Mouse (Mus musculus) mouse trophoblast stem cell (cell line): ENCODE data around the gene Pard3.

Source experiments
- in situ Hi-C, 2 experiments: fragments of 300-500 bp; cut with MseI, MboI; formaldehyde crosslinking; loops; 2 replicates in 1 of 2; 3 replicates in 1 of 2; pipeline ENCODE4 v1.15.1; 2025

Pard3 gene

DNA sequence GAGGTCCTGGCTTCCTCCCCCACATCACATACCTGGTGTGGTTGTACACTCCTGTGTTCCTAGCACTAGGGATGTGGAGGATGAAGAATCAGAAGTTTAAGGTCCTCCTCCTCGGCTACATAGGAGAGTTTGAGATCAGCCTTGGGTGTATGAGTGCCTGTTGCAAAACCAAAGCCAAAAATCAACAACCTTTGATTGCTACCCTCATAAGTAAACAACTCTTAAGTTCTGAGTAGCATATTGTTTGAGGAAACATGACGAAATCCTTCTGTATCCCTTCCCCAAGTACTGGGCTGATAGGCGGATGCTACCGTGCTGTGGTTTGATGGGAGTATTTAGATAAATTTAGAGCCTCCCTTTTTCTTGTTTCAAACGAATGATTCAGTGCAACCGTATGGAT lies 20.9 kb downstream of the Pard3 start:
- in situ Hi-C loops, result no loop called here

DNA sequence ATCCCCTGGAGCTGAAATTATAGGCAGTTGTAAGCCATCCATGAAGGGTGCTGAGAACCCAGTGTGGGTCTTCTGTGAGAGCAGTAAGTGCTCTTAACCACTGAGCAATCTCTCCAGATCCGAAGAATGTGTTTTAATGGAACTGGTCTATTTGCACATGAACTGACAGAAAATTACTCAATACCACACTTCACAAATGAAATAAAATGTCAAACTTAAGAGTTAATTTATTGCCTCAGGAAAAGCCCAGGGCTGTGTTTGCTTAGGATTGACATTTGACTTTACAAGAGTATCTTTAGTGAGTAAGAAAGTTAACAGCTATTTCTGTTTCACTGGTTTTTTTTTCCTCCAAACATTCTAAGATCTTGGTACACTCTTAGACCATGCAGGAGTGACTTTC lies 23.7 kb downstream of the Pard3 start:
- in situ Hi-C loops, result no loop called here

DNA sequence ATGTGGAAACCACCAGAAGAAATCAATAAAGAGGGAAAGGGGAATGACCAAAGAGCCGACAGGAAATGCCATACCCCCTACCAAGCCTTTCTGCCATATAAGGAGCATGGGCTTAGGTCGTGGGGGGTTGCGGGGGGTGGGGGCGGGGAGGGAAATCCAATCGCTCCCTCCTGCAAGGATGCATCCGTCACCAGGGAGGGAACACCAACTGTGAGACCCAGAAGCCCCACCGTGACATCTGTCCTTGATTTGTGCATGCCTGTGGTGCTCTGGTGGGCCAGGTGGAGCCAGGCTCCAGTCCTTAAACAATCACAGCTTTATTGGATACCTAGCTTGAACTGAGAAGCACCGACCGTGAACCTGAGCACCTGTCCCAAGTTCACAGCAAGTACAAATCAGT lies 24.7 kb downstream of the Pard3 start:
- in situ Hi-C loops, result no loop called here

DNA sequence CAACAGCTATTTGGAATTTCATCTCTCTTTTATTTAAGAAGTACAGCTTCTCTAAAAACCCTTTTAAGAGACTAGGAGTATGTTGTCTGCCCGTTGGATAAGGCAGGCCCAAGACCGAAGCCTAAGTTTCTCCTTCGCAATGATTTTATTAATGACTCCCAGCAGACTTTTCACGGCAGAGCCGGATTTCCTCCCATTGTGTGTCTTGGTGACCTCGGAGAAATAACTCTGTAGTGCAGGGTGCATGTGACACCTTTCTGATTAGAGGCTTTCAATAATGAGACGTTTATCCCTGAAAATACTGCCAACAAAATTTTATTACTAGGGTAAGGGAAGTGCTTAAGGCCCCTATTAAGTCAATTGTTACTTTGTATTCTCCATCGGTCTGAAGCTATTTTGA lies 25.3 kb downstream of the Pard3 start:
- in situ Hi-C loops, result no loop called here

DNA sequence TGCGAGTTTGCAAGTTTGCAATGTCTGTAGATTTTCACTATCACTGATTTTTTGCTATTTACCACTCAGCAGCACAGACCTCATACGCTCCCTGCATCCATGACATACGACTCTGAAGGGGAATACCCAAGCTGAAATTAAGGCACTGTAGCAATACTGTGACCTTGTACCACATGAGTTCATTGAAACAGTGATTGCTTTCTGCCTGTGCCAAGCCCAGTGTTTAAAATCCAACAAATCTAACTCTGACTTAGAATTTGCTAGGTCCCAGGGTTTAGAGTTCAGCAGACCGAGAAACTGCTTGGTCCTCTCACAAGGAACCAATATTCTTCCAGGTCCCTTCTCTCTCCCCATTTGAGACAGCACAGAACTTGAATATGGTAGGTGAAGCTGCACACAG lies 26.7 kb downstream of the Pard3 start:
- in situ Hi-C loops, result no loop called here

DNA sequence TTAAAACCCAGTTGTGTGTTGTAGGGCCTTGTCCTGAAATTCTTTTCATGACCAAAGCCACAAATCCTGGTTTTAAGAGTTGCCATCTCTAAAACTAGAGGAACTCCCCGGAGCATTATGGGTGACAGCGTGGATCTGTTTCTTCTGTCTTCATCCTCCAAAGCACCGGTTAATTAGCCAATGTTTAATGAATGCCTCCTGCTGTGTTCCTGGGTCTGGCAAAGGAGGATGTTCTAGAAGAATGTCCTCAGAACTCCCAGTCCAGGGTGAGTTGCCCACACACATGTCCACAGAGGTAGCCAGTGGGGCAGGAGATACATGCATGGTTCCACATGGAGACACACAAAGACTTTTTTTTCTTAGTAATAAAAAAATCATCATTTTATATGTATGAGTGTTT lies 28.2 kb downstream of the Pard3 start:
- in situ Hi-C loops, result no loop called here

DNA sequence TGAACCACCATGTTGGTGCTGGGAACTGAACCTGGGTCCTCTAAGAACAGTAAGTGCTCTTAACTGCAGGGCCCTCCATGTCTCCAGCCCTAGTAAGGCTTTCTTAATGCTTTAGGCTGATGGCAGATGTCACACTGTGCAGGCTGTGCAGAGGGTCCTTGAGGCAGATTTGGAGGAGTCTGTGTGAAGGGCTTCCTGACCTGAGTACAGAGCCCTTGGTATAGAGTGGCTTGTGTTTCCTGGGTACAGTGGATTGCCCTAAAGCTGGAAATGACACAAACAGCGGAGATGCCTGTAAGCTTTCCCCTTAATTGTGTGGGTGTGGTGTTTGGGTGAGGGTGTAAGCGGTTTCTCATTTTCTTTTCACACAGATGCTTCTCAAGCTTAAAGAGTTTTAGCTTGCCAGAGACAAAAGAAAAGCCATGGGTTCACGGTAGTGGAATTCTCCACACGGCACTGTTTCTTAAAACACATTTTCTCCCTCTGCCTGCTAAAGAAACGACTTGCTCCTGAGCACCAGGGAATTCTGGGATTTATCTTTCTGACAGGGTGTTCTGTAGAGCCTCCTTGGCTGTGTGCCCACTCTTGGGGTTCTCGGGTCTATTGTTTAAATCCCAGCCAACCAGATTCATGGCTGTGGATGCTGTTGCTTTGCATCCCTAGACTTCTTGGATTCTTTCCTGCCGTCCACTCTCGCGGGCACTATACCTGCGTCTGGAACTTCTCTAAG lies 28.9 kb downstream of the Pard3 start:
- in situ Hi-C loops, result no loop called here

DNA sequence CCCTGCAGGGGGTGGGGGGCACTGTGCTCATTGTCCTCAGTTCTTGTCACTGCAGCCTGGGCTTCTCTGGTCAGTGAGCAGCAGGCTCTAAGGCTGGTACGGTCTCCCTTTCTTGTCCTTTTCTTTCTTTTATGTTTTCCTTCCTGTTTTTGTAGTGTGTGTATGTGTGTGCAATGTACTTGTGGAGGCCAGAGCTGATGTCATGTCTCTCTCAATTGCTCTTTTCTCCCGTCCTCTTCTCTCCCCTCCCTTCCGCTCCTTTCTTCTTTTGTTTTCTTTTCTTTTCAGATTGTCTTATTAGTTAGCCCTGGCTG lies 29.4 kb downstream of the Pard3 start:
- in situ Hi-C loops, result no loop called here

DNA sequence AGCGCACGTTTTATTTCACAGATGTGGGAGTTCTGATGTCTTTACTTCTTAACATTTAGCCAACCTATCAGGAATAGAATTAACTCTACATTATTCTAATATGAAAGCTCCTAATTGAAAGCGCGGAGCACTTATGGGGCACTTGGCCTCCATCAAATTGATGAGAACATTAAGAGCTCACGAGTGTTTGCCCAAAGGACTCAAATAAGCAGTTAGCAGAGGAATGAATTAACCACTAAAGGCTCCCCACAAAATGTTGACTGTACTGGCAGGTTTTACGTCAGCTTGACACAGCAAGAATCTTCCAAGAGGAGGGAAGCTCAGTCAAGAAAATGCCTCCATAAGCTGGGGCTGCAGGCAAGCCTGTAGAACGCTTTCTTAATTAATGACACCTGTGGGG lies 32.1 kb downstream of the Pard3 start:
- in situ Hi-C loops, result no loop called here

DNA sequence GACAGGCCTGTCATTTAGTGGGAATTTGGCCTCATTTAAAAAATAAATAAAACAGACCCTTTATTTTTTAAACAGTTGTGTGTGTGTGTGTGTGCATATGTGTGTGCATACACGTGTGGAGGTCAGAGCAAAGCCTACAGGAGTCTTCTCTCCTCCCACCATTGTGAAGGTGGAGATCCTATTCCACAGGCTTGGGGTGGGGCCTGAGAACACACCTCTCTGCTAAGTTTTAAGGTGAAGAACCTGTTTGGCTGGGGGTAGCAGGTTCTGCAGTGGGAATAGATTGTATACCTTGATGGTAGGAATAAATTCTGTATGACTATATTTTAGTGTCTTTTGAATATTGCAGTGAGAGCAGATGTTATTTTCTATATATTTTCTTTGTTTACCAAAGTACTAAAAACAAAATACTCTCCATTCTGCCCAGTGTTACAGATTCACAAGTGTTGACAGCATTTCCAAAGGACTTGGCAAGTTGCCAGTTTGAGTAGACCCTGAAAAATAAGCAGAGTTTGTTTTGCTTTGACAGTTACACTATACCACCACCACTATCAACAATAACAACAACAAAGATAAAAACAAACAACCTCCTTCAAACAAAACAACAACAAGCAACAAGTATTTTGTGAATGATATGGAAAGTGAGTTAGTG lies 35.9 kb downstream of the Pard3 start:
- in situ Hi-C loops, result no loop called here

DNA sequence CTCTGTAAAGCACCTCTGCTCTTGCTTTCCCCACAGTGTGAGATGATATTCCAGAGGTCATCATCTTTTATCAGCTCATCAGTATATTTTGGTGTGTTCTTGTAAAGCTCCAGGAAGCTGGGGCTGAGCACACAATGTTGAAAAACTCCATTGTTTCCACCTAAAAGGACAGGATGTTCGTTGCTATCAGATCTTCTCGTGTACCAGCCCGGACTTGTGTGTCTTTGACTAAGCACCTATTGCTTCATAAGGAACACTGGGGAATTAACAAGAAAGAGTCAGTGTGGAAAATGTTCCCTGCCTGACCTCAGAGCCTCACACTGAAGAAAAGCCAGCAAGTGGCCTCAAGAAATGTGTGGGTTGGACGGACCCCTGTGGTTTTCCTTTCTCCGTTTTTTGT lies 39.6 kb downstream of the Pard3 start:
- in situ Hi-C loops, result no loop called here

DNA sequence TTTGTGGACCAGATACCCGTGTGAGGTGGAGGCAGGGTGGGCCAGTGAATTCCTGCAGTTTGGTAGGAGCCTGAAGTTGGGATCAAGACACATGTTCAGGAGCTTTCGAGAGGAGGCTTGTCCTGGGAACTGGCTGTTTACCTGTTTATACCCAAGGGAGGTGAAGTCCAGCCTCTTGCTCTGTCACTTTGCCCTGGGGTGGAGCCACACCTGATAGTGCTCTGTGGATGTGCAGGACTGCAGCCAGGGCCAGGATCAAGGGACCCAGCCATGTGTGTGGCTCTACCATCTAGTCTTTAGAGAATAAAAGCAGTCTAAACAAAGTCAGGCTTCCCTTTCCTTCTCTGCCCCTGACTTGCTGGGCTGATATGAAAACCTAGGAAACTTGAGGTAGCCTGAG lies 40.9 kb downstream of the Pard3 start:
- in situ Hi-C loops, result no loop called here

DNA sequence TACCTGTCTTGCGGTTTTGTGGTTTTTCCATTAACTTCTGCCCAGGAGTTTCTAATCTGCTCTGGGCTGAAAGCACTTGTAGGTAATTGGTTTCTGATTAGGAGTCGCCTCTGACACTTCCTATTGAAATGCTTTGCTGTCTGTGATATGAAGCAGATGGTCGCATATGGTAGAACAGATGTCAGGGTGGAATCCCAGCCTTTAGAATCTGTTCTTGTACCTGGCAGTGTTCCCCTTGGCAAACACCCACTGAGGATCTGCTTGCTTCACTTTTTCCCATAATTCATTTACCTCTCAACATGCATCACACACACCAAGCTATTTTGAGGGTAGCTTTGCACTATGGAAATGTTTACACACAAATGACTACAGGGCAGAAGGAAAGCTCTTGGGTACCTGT lies 44.2 kb downstream of the Pard3 start:
- in situ Hi-C loops, result no loop called here

DNA sequence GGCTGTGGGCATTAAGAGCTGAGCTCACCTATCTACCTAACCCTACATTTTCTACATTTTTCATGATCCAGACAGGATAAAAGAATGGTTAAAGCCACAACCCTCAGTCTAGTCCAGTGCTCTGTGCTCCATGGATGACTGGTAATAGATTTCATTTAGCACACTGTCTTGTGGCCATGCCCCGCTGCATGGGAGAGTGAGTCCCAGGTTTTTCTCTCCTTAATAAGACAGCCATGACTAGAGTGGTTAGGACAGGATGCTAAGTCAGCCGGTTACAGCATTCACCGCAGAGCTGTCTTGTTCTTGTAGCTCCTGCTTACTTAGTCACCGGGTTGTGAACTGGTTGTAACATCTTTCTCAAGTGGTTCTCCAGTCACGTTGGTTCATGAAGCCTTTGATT lies 49.5 kb downstream of the Pard3 start:
- in situ Hi-C loops, result no loop called here

DNA sequence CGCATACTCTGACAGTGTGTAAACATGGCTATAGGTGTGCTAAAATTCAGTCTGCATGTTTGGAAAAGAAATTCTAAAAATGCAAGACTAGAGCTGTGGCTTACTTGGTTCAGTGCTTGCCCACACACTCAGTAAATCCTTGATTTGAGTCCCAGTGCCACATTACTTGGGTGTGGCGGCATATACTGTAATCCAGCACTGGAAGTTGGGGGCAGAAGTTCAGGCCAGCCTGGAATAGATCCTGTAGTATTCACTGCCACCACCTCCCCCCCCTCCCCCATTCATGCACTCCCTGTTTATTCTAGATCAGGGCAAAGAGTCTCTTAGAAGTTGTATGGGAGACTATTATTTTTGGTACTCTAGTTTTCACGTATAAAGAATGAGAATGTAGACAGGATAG lies 52.1 kb downstream of the Pard3 start:
- in situ Hi-C loops, result no loop called here

DNA sequence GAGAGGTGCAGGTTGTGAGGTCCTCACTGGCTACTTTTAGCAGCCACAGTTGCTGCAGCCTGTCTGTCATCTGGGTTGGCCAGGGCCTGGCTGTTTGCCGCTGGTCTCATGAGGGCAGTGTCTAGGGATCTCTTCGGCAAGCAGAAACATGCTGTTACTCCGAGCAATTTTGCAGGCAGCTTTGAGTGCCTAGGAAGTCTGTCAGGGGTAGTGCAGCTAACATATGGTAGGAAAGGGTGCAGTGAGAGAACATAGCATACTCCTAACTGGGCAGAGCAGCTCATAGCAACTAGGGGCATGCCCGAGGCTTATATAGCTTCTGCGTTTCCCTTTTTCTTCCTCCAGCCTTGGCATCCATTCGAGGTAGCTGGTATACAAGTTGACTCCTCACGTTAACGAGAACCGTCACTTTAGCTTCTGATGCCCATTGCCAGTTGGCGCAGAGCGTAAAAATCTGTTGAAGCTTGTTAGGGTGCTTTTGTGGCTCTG lies 54.7 kb downstream of the Pard3 start:
- in situ Hi-C loops, result no loop called here

DNA sequence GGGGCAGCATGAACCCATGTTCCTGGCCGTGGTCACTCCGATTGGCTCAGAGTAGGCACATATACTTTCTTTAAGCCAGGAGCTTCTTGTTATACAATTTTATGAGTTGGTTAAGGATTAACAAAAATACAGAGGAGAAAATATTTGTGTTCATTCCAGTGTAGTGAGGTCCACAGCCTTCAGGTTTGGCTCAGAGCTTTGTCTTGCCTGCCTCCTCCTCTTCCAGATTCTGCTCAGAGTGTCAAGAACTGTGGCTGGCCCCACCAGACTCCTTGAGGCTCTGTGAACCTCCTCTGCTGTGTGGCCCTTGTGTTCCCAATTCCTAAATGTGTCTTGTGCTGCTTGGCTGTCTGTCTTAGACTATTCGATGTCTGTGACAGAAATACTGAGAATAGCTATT lies 59.7 kb downstream of the Pard3 start:
- in situ Hi-C loops, result no loop called here

DNA sequence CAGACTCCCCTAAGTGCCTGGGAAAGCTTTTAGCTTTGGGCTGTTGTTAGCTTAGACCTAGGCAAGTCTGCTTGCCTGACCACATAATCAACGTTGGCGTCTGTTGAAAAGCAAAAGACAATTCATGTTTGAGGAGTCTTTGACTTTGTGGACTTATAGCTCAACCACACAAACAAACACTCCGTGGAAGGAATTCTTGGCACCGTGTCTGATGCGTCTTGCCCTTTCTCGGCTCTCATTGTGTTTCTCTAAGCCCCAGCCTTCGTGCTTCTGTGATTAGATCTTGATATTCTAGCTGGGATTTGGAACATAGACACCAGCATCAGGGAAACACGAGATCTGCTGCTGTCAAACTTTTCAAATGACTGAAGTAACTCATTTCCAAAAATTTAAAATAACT lies 61.1 kb downstream of the Pard3 start:
- in situ Hi-C loops, result no loop called here

DNA sequence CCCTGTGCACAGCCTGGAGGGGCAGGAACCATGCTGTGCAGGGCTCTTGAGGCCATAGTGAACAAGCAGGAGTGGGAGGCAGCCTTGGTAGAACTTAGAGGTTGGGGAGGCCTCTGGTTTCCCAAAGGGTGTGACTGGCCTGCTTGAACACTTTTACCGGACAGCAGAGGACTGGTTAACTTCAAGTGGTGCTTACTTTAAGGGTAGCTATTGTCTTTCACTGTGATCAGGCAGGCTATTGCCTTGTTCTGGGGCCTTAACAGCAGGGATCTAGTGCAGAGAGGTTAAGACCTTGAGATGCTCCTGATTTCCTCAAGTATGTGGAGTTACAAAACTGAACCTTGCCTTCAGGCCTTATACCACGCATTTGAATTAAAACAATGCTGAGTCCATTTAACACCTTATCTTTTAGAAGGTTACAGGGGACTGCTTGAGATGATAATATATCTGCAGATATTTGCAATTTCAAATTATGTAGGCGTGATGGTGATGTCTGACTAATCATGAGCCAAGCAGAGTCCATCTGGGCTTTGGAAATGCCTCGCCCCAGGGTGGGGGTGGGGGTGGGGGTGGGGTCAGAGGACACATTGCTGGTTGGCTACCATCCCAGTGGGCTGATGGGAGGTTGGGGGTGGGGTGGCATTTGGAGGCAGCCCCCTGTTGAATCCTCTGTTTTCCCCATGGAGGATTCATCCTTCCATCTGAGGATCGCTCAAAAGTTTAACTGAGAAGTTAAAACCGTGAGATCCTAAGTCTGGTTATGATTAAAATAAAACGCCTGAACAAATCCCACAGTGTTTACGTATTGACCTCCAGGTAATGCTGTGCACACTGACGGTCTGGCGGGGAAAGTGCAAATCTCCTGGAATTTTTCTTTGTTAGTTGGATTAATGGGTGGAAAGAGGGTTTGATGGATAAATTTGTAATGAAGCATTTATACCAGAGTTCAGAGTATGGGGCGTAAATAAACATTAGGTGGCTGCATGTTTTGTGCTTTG lies 62.3 kb downstream of the Pard3 start:
- in situ Hi-C loops, result no loop called here

DNA sequence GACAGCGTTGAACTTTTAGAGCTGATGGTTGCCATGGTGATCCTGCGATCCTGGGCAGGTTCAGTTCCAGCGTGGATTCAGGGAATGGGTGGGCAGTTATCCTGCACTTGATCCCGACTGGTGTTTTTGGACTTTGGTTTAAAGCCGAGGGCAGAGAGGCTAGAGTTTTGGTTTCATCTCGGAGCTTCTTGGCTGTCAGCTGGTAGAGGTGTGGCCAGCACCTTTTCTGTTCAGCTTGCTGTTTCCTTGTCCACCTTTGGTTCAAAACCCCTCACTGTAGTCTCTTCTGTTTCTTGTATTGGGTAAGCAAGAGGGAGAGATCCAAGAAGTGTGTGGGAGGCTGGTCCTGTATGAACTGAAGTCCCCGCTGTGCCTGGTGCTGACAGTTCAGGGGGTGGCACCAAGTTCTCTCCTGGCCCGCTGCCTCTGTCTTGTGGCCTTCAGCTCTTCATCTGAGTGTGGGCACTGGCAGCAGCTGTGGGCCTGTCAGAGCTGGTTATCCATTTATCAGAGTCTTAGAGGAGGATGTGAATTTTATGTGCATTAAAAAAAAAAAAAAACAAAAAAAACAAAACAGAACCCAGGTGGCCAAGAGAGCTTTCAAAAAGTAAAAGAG lies 65.2 kb downstream of the Pard3 start:
- in situ Hi-C loops, result no loop called here

DNA sequence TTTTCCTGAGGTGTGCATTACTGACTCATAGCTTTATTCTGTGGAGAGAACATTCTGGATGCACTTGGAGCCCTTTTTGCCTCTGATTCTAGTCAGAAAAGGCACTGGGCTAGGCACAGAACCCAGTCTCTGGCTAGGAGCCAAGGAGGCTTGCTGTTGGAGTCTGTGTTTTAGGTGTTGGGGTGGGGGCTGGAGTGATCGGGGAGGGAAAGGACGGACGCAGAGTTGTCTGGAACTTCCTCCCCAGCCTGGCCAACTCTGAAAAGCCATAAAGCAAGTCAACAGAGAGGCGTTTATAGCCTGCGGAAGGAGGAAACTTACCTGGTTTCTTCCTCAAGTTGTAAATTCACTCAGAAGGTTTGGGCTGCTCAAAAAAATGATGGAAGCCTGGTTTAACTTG lies 70.6 kb downstream of the Pard3 start:
- in situ Hi-C loops, result no loop called here

DNA sequence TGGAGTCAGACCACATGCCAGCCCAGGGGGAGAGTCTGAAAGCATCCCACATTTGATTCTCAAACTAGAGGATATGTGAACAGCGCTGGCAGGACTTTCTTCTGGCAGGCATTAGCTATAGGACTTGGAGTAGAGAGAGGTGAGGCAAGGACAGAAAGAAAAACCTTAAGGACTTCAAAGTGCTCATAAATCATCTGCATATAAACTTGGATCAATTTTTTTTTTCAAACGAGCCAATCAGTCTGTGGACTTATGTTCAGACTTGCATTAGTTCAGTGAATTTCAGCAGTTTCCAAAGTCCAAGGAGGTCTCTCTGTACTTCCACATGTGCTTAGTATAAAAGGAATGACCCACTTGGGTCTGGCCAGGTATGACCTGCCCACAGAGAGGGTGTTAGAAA lies 72.5 kb downstream of the Pard3 start:
- in situ Hi-C loops, result loop anchor here in 1 of 2 experiments (5.0 kb wide), 1 partner anchor 149 kb away; no protein-coding TSS in a partner anchor
